Mouse (Mus musculus): ENCODE results near the gene Zcchc4.

Gene Zcchc4

DNA sequence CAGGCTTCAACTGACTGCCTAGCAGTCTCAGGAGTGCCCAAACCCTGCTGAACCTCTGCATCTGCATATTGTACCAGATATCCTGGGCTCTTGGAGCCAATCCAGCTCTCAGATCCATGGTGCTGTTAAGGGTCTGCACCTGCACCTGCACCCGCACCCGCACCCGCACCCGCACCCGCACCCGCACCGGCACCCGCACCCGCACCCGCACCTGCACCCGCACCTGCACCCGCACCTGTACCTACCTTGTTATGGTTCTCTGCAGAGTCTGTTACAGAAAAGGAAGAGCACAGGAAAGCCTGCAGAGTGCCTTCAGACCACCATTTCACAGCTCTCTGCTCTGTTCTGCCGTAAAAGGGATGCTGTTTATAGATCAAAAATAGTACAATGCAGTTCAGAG lies 96.8 kb downstream of the Zcchc4 start:
- no peak for DNase-seq (ENCODE audit: low spot score)
